Mouse (Mus musculus) heart, embryonic 14.5 days (tissue): ENCODE measurements around the gene Orc2. TPM values are rescaled to one million over a fixed set of nuclear protein-coding genes. Genes with fewer than 3 reads are reported as not detected.
A peak's percentile ranks its signal among the peaks of the same experiment; 100 is the strongest.

Experiments used
- ATAC-seq: fragments of 200-750 bp; cut with Nextera tagmentation; 2 replicates; pipeline ENCODE4 v1.8.0; 2017; ENCODE audit warnings: low read depth, moderate TSS enrichment; ENCODE audit not compliant: insufficient number of reproducible peaks, insufficient read depth, low FRiP score
- H3K27ac ChIP-seq, 2 experiments: fragments of 200-500 bp in 1 of 2; fragments of 300-500 bp in 1 of 2; sonication (generic) in 1 of 2; replicated peaks in 1 of 2; 2 replicates each; pipeline ENCODE4 v1.5.1; 2012 to 2014; ENCODE audit warnings: low read depth in 2 of 2, low read length in 2 of 2, control low read depth in 1 of 2, mild to moderate bottlenecking in 1 of 2, mixed read lengths in 1 of 2; ENCODE audit not compliant: control insufficient read depth in 1 of 2, insufficient read depth in 1 of 2
- H3K27me3 ChIP-seq: fragments of 300-500 bp; sonication (generic); 2 replicates; pipeline ENCODE4 v1.6.1; 2014; ENCODE audit warnings: mild to moderate bottlenecking, low read length, control low read depth; ENCODE audit not compliant: control insufficient read depth, insufficient read depth
- H3K36me3 ChIP-seq: fragments of 300-500 bp; sonication (generic); 2 replicates; pipeline ENCODE4 v1.6.1; 2014; ENCODE audit warnings: mild to moderate bottlenecking, control low read depth, low read length, mixed read lengths; ENCODE audit not compliant: control insufficient read depth, insufficient read depth
- H3K4me1 ChIP-seq, 2 experiments: fragments of 200-500 bp in 1 of 2; fragments of 300-500 bp in 1 of 2; sonication (generic) in 1 of 2; 2 replicates each; pipeline ENCODE4 v1.6.1; 2012 to 2014; ENCODE audit warnings: low read length in 2 of 2, control low read depth in 1 of 2, mixed read lengths in 1 of 2; ENCODE audit not compliant: control insufficient read depth in 2 of 2, insufficient read depth in 2 of 2
- H3K4me2 ChIP-seq: fragments of 300-500 bp; sonication (generic); 2 replicates; pipeline ENCODE4 v1.6.1; 2014; ENCODE audit warnings: mild to moderate bottlenecking, low read length
- H3K4me3 ChIP-seq, 2 experiments: fragments of 200-500 bp in 1 of 2; fragments of 300-500 bp in 1 of 2; sonication (generic) in 1 of 2; 2 replicates each; pipeline ENCODE4 v1.5.1; 2012 to 2014; ENCODE audit warnings: low read length in 2 of 2, mild to moderate bottlenecking in 2 of 2, control low read depth in 1 of 2, low read depth in 1 of 2, moderate library complexity in 1 of 2; ENCODE audit not compliant: control insufficient read depth in 1 of 2, insufficient read depth in 1 of 2
- H3K9ac ChIP-seq: fragments of 300-500 bp; sonication (generic); 2 replicates; pipeline ENCODE4 v1.6.1; 2014; ENCODE audit warnings: mild to moderate bottlenecking, low read length
- H3K9me3 ChIP-seq: fragments of 300-500 bp; sonication (generic); 2 replicates; pipeline ENCODE4 v1.6.1; 2016; ENCODE audit warnings: low read length, control low read depth; ENCODE audit not compliant: control insufficient read depth
- WGBS: fragments of 180-500 bp; shearing (Covaris S2); extraction: QIAGEN DNeasy Blood & Tissue Kit; methylation state at CpG from one replicate; pipeline ENCODE4 v1.1.7; 2014; 5-methylcytosine and 5-hydroxymethylcytosine counted together
- polyA plus RNA-seq: library from polyadenylated mRNA; unstranded; fragments of >200 nt; fragmentation: Nextera tagmentation; extraction: Ambion mirVana; gene quantifications from 2 replicates; pipeline ENCODE4 v1.2.1, GENCODE M21; 2014

Orc2 gene
- polyA plus RNA-seq = 18.8 and 20.9 TPM in 2 replicates

- Histone ChIP-seq H3K4me1 (peaks cover 3 to 14% of the 10 kb centered on the region in 2 experiments), H3K4me3 (peak within 1 kb of the TSS; percentile 83 to 90), H3K9ac (peak within 1 kb of the TSS; percentile 88), H3K36me3 (peaks cover 12% of the 10 kb centered on the region), H3K9me3 (peaks cover 36% of the 10 kb centered on the region), H3K27ac (peak within 1 kb of the TSS; percentile 70 to 78), H3K27me3 (no peaks in the 10 kb centered on the region), H3K4me2 (peak within 1 kb of the TSS; percentile 93)
- peak; percentile 99 for ATAC-seq
- WGBS = under 1% methylated on average over 56 of the region's 64 CpGs
Observed at GRCm38 (mm10) chr1:58504577-58505254, at the start of gene Orc2. Gene Orc2, minus strand, starts transcription at chr1:58505109.

GRCm38 (mm10) chr1:58541386-58541785, 36.5 kb upstream of the Orc2 start:
- no peaks in the 10 kb centered on the region for H3K27me3 ChIP-seq
- H3K4me3 ChIP-seq = no peak overlapping the region
- H3K4me1 ChIP-seq = no peaks in the 10 kb centered on the region
- no peak overlapping the region for H3K4me2 ChIP-seq
- H3K36me3 ChIP-seq = peaks cover 59% of the 10 kb centered on the region
- no peak overlapping the region for H3K9ac ChIP-seq
- no peak for ATAC-seq
- no peaks in the 10 kb centered on the region for H3K9me3 ChIP-seq
- 66% methylated on average over 1 of the region's 1 CpGs for WGBS
- no peak overlapping the region for H3K27ac ChIP-seq

GRCm38 (mm10) chr1:58507249-58507648, 2.3 kb upstream of the Orc2 start:
- H3K9ac ChIP-seq = no peak overlapping the region
- peaks cover 49% of the 10 kb centered on the region for H3K9me3 ChIP-seq
- no peak overlapping the region for H3K4me2 ChIP-seq
- ATAC-seq = no peak
- 88% methylated on average over 3 of the region's 3 CpGs for WGBS
- no peak overlapping the region for H3K27ac ChIP-seq
- no peak overlapping the region for H3K4me3 ChIP-seq
- no peaks in the 10 kb centered on the region for H3K27me3 ChIP-seq
- H3K36me3 ChIP-seq = no peaks in the 10 kb centered on the region
- H3K4me1 ChIP-seq = peaks cover 3 to 14% of the 10 kb centered on the region in 2 experiments

- peaks cover 32% of the 10 kb centered on the region for H3K9me3 ChIP-seq
- H3K4me1 ChIP-seq = peaks cover 3 to 14% of the 10 kb centered on the region in 2 experiments
- peak overlapping the region; percentile 93 for H3K4me2 ChIP-seq
- H3K4me3 ChIP-seq = peak overlapping the region; percentile 83 to 90
- peaks cover 20% of the 10 kb centered on the region for H3K36me3 ChIP-seq
- no peak for ATAC-seq
- peak overlapping the region; percentile 70 to 78; a peak in 1 of 4 replicates for H3K27ac ChIP-seq
- H3K27me3 ChIP-seq = no peaks in the 10 kb centered on the region
- 20% methylated on average over 9 of the region's 9 CpGs for WGBS
- H3K9ac ChIP-seq = peak overlapping the region; percentile 88
Observed at GRCm38 (mm10) chr1:58503793-58504370, 1.0 kb downstream of the Orc2 start.

- ATAC-seq = no peak
- Histone ChIP-seq H3K4me2 (peak overlapping the region; percentile 93; the same call in 1 of the 2 replicates), H3K4me1 (peaks cover 3 to 14% of the 10 kb centered on the region in 2 experiments), H3K9ac (no peak overlapping the region), H3K36me3 (peaks cover 27% of the 10 kb centered on the region), H3K27me3 (no peaks in the 10 kb centered on the region), H3K4me3 (no peak overlapping the region), H3K9me3 (peaks cover 25% of the 10 kb centered on the region), H3K27ac (no peak overlapping the region)
Observed at GRCm38 (mm10) chr1:58503134-58503533, 1.8 kb downstream of the Orc2 start.

GRCm38 (mm10) chr1:58498758-58499157, 6.2 kb downstream of the Orc2 start:
- ATAC-seq = no peak
- no peaks in the 10 kb centered on the region for H3K27me3 ChIP-seq
- peaks cover under 1 to 9% of the 10 kb centered on the region in 2 experiments; a peak in 3 of 4 replicates for H3K4me1 ChIP-seq
- no peak overlapping the region for H3K27ac ChIP-seq
- H3K4me3 ChIP-seq = no peak overlapping the region
- H3K36me3 ChIP-seq = peaks cover 66% of the 10 kb centered on the region
- no peak overlapping the region for H3K4me2 ChIP-seq
- WGBS = 95% methylated on average over 1 of the region's 1 CpGs
- H3K9ac ChIP-seq = no peak overlapping the region
- no peaks in the 10 kb centered on the region for H3K9me3 ChIP-seq

GRCm38 (mm10) chr1:58497678-58498077, 7.2 kb downstream of the Orc2 start:
- peaks cover 73% of the 10 kb centered on the region for H3K36me3 ChIP-seq
- 92% methylated on average over 4 of the region's 4 CpGs for WGBS
- no peak for ATAC-seq

More at GRCm38 (mm10) chr1:58497678-58498077, 7.2 kb downstream of the Orc2 start:
- no peak overlapping the region for H3K4me2 ChIP-seq
- H3K9me3 ChIP-seq = no peaks in the 10 kb centered on the region
- H3K4me3 ChIP-seq = no peak overlapping the region
- H3K9ac ChIP-seq = no peak overlapping the region
- no peaks in the 10 kb centered on the region for H3K4me1 ChIP-seq
- no peak overlapping the region for H3K27ac ChIP-seq
- no peaks in the 10 kb centered on the region for H3K27me3 ChIP-seq
